Mouse (Mus musculus): ENCODE data around the gene Lmbr1l. TPM values are rescaled to one million over a fixed set of nuclear protein-coding genes. Genes with fewer than 3 reads are reported as not detected.

The Lmbr1l gene
- polyA plus RNA-seq, 1 experiment: 33.4 TPM

- Histone ChIP-seq H3K36me3 (ENCODE audit: control insufficient read depth, insufficient read depth) (peaks cover 86% of the 10 kb centered on the region), H3K4me2 (ENCODE audit: low read depth) (no peak overlapping the region), H3K27me3 (ENCODE audit: control insufficient read depth, insufficient read depth, insufficient read length) (no peaks in the 10 kb centered on the region), H3K4me3 (no peak overlapping the region), H3K79me2 (ENCODE audit: control insufficient read depth, insufficient read depth) (peaks cover 14% of the 10 kb centered on the region), H3ac (ENCODE audit: control insufficient read depth, insufficient read length) (no peak overlapping the region)
- TF ChIP-seq MYOD1 (IDR thresholded peaks at IDR 0.05; ENCODE audit: control insufficient read depth in 1 of 3, insufficient read length in 2 of 3, low read depth in 2 of 3) (no peak), MYOG (IDR thresholded peaks at IDR 0.05; ENCODE audit: control insufficient read depth in 1 of 3, insufficient read depth in 1 of 3, insufficient read length in 2 of 3, low read depth in 2 of 3) (no peak), TCF12 (IDR thresholded peaks at IDR 0.05; ENCODE audit: insufficient read depth, poor library complexity, severe bottlenecking) (no peak), USF1 (IDR thresholded peaks at IDR 0.05; ENCODE audit: low read depth) (no peak), TCF3 (IDR thresholded peaks at IDR 0.05; ENCODE audit: insufficient read length, low read depth) (no peak), MAX (IDR thresholded peaks at IDR 0.05; ENCODE audit: low read depth) (no peak), E2F4 (IDR thresholded peaks at IDR 0.05; ENCODE audit: insufficient read depth) (no peak), SRF (IDR thresholded peaks at IDR 0.05; ENCODE audit: control insufficient read depth, insufficient read length, low read depth) (no peak), POLR2AphosphoS2 (IDR thresholded peaks at IDR 0.05; ENCODE audit: insufficient read length, low read depth) (no peak), POLR2A (IDR thresholded peaks at IDR 0.05; ENCODE audit: insufficient read length, low read depth) (no peak), CEBPB (IDR thresholded peaks at IDR 0.05; ENCODE audit: insufficient read depth, poor library complexity, severe bottlenecking) (no peak), REST (IDR thresholded peaks at IDR 0.05; ENCODE audit: insufficient read depth, insufficient read length) (no peak)
Measured at GRCm38 (mm10) chr15:98861701-98862410, 56.2 kb downstream of the Lmbr1l start.

GRCm38 (mm10) chr15:98860921-98861320 is 57.1 kb downstream of the Lmbr1l start:
- H3K4me3 ChIP-seq: no peak overlapping the region
- no peak overlapping the region for H3ac ChIP-seq (ENCODE audit: control insufficient read depth, insufficient read length)
- TF ChIP-seq MYOD1 (IDR thresholded peaks at IDR 0.05; ENCODE audit: control insufficient read depth in 1 of 3, insufficient read length in 2 of 3, low read depth in 2 of 3) (no peak), REST (IDR thresholded peaks at IDR 0.05; ENCODE audit: insufficient read depth, insufficient read length) (no peak), TCF3 (IDR thresholded peaks at IDR 0.05; ENCODE audit: insufficient read length, low read depth) (no peak), POLR2A (IDR thresholded peaks at IDR 0.05; ENCODE audit: insufficient read length, low read depth) (no peak), TCF12 (IDR thresholded peaks at IDR 0.05; ENCODE audit: insufficient read depth, poor library complexity, severe bottlenecking) (no peak), MAX (IDR thresholded peaks at IDR 0.05; ENCODE audit: low read depth) (no peak), POLR2AphosphoS2 (IDR thresholded peaks at IDR 0.05; ENCODE audit: insufficient read length, low read depth) (no peak), MYOG (IDR thresholded peaks at IDR 0.05; ENCODE audit: control insufficient read depth in 1 of 3, insufficient read depth in 1 of 3, insufficient read length in 2 of 3, low read depth in 2 of 3) (no peak), CEBPB (IDR thresholded peaks at IDR 0.05; ENCODE audit: insufficient read depth, poor library complexity, severe bottlenecking) (no peak), USF1 (IDR thresholded peaks at IDR 0.05; ENCODE audit: low read depth) (no peak), E2F4 (IDR thresholded peaks at IDR 0.05; ENCODE audit: insufficient read depth) (no peak), SRF (IDR thresholded peaks at IDR 0.05; ENCODE audit: control insufficient read depth, insufficient read length, low read depth) (no peak)
- no peaks in the 10 kb centered on the region for H3K27me3 ChIP-seq (ENCODE audit: control insufficient read depth, insufficient read depth, insufficient read length)
- H3K79me2 ChIP-seq (ENCODE audit: control insufficient read depth, insufficient read depth): peaks cover 4% of the 10 kb centered on the region
- peaks cover 93% of the 10 kb centered on the region for H3K36me3 ChIP-seq (ENCODE audit: control insufficient read depth, insufficient read depth)
- H3K4me2 ChIP-seq (ENCODE audit: low read depth): no peak overlapping the region

- Histone ChIP-seq H3ac (ENCODE audit: control insufficient read depth, insufficient read length) (no peak overlapping the region), H3K36me3 (ENCODE audit: control insufficient read depth, insufficient read depth) (peaks cover 79% of the 10 kb centered on the region), H3K4me2 (ENCODE audit: low read depth) (no peak overlapping the region), H3K79me2 (ENCODE audit: control insufficient read depth, insufficient read depth) (no peaks in the 10 kb centered on the region), H3K27me3 (ENCODE audit: control insufficient read depth, insufficient read depth, insufficient read length) (no peaks in the 10 kb centered on the region), H3K4me3 (no peak overlapping the region)
- TF ChIP-seq E2F4 (IDR thresholded peaks at IDR 0.05; ENCODE audit: insufficient read depth) (no peak), SRF (IDR thresholded peaks at IDR 0.05; ENCODE audit: control insufficient read depth, insufficient read length, low read depth) (no peak), REST (IDR thresholded peaks at IDR 0.05; ENCODE audit: insufficient read depth, insufficient read length) (no peak), POLR2A (IDR thresholded peaks at IDR 0.05; ENCODE audit: insufficient read length, low read depth) (no peak)
Measured at GRCm38 (mm10) chr15:98859319-98860043, 58.5 kb downstream of the Lmbr1l start.

- no peaks in the 10 kb centered on the region for H3K27me3 ChIP-seq (ENCODE audit: control insufficient read depth, insufficient read depth, insufficient read length)
- no peak overlapping the region for H3ac ChIP-seq (ENCODE audit: control insufficient read depth, insufficient read length)
Measured at GRCm38 (mm10) chr15:98854214-98854613, 63.8 kb downstream of the Lmbr1l start.

More at GRCm38 (mm10) chr15:98854214-98854613, 63.8 kb downstream of the Lmbr1l start:
- Histone ChIP-seq H3K4me2 (ENCODE audit: low read depth) (no peak overlapping the region), H3K36me3 (ENCODE audit: control insufficient read depth, insufficient read depth) (peaks cover 65% of the 10 kb centered on the region), H3K79me2 (ENCODE audit: control insufficient read depth, insufficient read depth) (peaks cover 6% of the 10 kb centered on the region), H3K4me3 (no peak overlapping the region)
- no peak for TF ChIP-seq MYOG (IDR thresholded peaks at IDR 0.05; ENCODE audit: control insufficient read depth in 1 of 3, insufficient read depth in 1 of 3, insufficient read length in 2 of 3, low read depth in 2 of 3)
- no peak for TF ChIP-seq E2F4 (IDR thresholded peaks at IDR 0.05; ENCODE audit: insufficient read depth)
- no peak for TF ChIP-seq POLR2A (IDR thresholded peaks at IDR 0.05; ENCODE audit: insufficient read length, low read depth)

Other genes starting within 250 kb of the Lmbr1l start
- gene Rnd1, start 240.8 kb downstream of the Lmbr1l start, polyA plus RNA-seq (2012; fragmentation: generic; extraction: Trizol): 14.4 TPM
- gene Ccdc65, start 210.0 kb downstream of the Lmbr1l start, polyA plus RNA-seq (2012; fragmentation: generic; extraction: Trizol): 2.4 TPM
- 52.9 TPM for gene Fkbp11, start 190.0 kb downstream of the Lmbr1l start, polyA plus RNA-seq (2012; fragmentation: generic; extraction: Trizol)
- gene Arf3, start 155.0 kb downstream of the Lmbr1l start, polyA plus RNA-seq (2012; fragmentation: generic; extraction: Trizol): 72.0 TPM
- gene Wnt10b, start 140.1 kb downstream of the Lmbr1l start, polyA plus RNA-seq (2012; fragmentation: generic; extraction: Trizol): 3.3 TPM
- 0.06 TPM for gene Wnt1, start 128.4 kb downstream of the Lmbr1l start, polyA plus RNA-seq (2012; fragmentation: generic; extraction: Trizol)
- 0.11 TPM for gene Ddn, start 108.7 kb downstream of the Lmbr1l start, polyA plus RNA-seq (2012; fragmentation: generic; extraction: Trizol)
- gene Prkag1, start 86.7 kb downstream of the Lmbr1l start, polyA plus RNA-seq (2012; fragmentation: generic; extraction: Trizol): 99.7 TPM
- gene Kmt2d, start 47.0 kb downstream of the Lmbr1l start, polyA plus RNA-seq (2012; fragmentation: generic; extraction: Trizol): 27.1 TPM
- gene Rhebl1, start 23.7 kb downstream of the Lmbr1l start, polyA plus RNA-seq (2012; fragmentation: generic; extraction: Trizol): 7.6 TPM
- 0.11 TPM for gene Dhh, start 19.7 kb downstream of the Lmbr1l start, polyA plus RNA-seq (2012; fragmentation: generic; extraction: Trizol)
- 2,204 TPM for gene Tuba1b, start 16.3 kb upstream of the Lmbr1l start, polyA plus RNA-seq (2012; fragmentation: generic; extraction: Trizol)
- gene Gm49450, start 35.3 kb upstream of the Lmbr1l start, polyA plus RNA-seq (2012; fragmentation: generic; extraction: Trizol): 0.84 TPM
- gene Tuba1a, start 35.5 kb upstream of the Lmbr1l start, polyA plus RNA-seq (2012; fragmentation: generic; extraction: Trizol): 3,074 TPM
- gene Tuba1c, start 111.7 kb upstream of the Lmbr1l start, polyA plus RNA-seq (2012; fragmentation: generic; extraction: Trizol): 462 TPM
- 0.98 TPM for gene Prph, start 136.9 kb upstream of the Lmbr1l start, polyA plus RNA-seq (2012; fragmentation: generic; extraction: Trizol)
- gene Troap, start 156.3 kb upstream of the Lmbr1l start, polyA plus RNA-seq (2012; fragmentation: generic; extraction: Trizol): 18.6 TPM
- gene C1ql4, start 169.6 kb upstream of the Lmbr1l start, polyA plus RNA-seq (2012; fragmentation: generic; extraction: Trizol): 0.10 TPM
- 0.78 TPM for gene Dnajc22, start 174.9 kb upstream of the Lmbr1l start, polyA plus RNA-seq (2012; fragmentation: generic; extraction: Trizol)
- 39.1 TPM for gene Spats2, start 207.7 kb upstream of the Lmbr1l start, polyA plus RNA-seq (2012; fragmentation: generic; extraction: Trizol)